Mouse (Mus musculus) kidney, postnatal 0 days (tissue): ENCODE measurements around the gene Slc43a1. TPM values are rescaled to one million over a fixed set of nuclear protein-coding genes. Genes with fewer than 3 reads are reported as not detected.

Experiments used
- ATAC-seq: fragments of 200-750 bp; cut with Nextera tagmentation; replicated peaks from 2 replicates; pipeline ENCODE4 v1.8.0; 2017; ENCODE audit warnings: low read depth, moderate number of reproducible peaks, moderate TSS enrichment, moderate library complexity; ENCODE audit not compliant: low FRiP score
- DNase-seq: peaks from one replicate; pipeline ENCODE4 v3.0.0-alpha.2; 2016; ENCODE audit warnings: low spot score
- H3K27ac ChIP-seq: fragments of 300-500 bp; sonication (generic); 2 replicates; pipeline ENCODE4 v1.5.1; 2014; ENCODE audit warnings: mild to moderate bottlenecking
- H3K27me3 ChIP-seq: fragments of 300-500 bp; sonication (generic); 2 replicates; pipeline ENCODE4 v1.6.1; 2014; ENCODE audit warnings: low read length, mixed read lengths; ENCODE audit not compliant: insufficient read depth
- H3K36me3 ChIP-seq: fragments of 300-500 bp; sonication (generic); 2 replicates; pipeline ENCODE4 v1.6.1; 2014; ENCODE audit warnings: low read length, mixed read lengths; ENCODE audit not compliant: insufficient read depth
- H3K4me1 ChIP-seq: fragments of 300-500 bp; sonication (generic); replicated peaks from 2 replicates; pipeline ENCODE4 v1.6.1; 2014; ENCODE audit warnings: antibody characterized with exemption, low read length, mixed read lengths; ENCODE audit not compliant: insufficient read depth
- H3K4me2 ChIP-seq: fragments of 300-500 bp; sonication (generic); 2 replicates; pipeline ENCODE4 v1.6.1; 2014; ENCODE audit warnings: mild to moderate bottlenecking, low read length, moderate library complexity, mixed read lengths
- H3K4me3 ChIP-seq: fragments of 300-500 bp; sonication (generic); replicated peaks from 2 replicates; pipeline ENCODE4 v1.5.1; 2014; ENCODE audit warnings: low read depth, low read length
- H3K9ac ChIP-seq: fragments of 300-500 bp; sonication (generic); 2 replicates; pipeline ENCODE4 v1.6.1; 2014; ENCODE audit warnings: low read depth, low read length
- H3K9me3 ChIP-seq: fragments of 300-500 bp; sonication (generic); replicated peaks from 2 replicates; pipeline ENCODE4 v1.6.1; 2016; ENCODE audit warnings: low read length, inconsistent platforms, mixed read lengths
- CTCF ChIP-seq: IDR thresholded peaks from 2 replicates; pipeline ENCODE4 v1.5.1; 2016; ENCODE audit warnings: antibody characterized with exemption, low read depth, mild to moderate bottlenecking, moderate library complexity
- WGBS: fragments of 180-500 bp; shearing (Covaris S2); extraction: QIAGEN DNeasy Blood & Tissue Kit; methylation state at CpG from one replicate; pipeline ENCODE4 v1.1.7; 2014; 5-methylcytosine and 5-hydroxymethylcytosine counted together
- polyA plus RNA-seq: library from polyadenylated mRNA; unstranded; fragments of >200 nt; fragmentation: Nextera tagmentation; extraction: Ambion mirVana; gene quantifications from 2 replicates; pipeline ENCODE4 v1.2.1, GENCODE M21; 2015

Gene Slc43a1
- polyA plus RNA-seq, 1 experiment from 2014 or later, result 8.5 TPM

GRCm38 (mm10) chr2:84859991-84860780 lies 21.5 kb downstream of the Slc43a1 start:
- ATAC-seq (no peak), DNase-seq (no peak)
- Histone ChIP-seq H3K36me3 (peaks cover 10% of the 10 kb centered on the region; the same call in 1 of the 2 replicates), H3K4me2 (no peak overlapping the region), H3K27ac (no peak overlapping the region), H3K9ac (no peak overlapping the region), H3K9me3 (no peaks in the 10 kb centered on the region), H3K4me3 (no peak overlapping the region), H3K4me1 (no peaks in the 10 kb centered on the region), H3K27me3 (no peaks in the 10 kb centered on the region)
- TF ChIP-seq CTCF, result no peak
- WGBS, result 84% methylated on average over 7 of the region's 7 CpGs

DNA sequence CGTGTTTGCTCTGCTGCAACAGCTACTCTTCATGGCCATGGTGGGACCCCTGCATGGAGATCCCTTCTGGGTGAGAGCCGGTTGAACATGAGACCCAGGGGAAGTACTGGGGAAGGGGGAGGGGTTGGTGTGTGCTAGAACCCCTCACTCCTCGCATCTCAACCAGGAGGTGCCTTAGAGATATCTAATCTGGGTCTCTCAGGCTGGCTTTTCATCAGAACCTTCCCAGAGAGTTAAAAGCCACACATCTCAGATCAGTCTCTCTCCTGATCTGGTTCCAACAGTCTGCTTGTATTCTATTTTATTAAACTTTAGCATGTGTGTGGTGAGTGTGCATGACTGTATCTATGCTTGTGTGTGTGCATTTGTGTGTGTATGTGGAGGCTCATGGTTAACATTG lies 22.8 kb downstream of the Slc43a1 start:
- Histone ChIP-seq H3K4me2 (no peak overlapping the region), H3K4me3 (no peak overlapping the region), H3K36me3 (peaks cover 10% of the 10 kb centered on the region; the same call in 1 of the 2 replicates), H3K27ac (no peak overlapping the region), H3K9ac (no peak overlapping the region), H3K9me3 (no peaks in the 10 kb centered on the region), H3K27me3 (peaks cover 8% of the 10 kb centered on the region), H3K4me1 (peaks cover 7% of the 10 kb centered on the region; the same call in 1 of the 2 replicates)
- no peak for TF ChIP-seq CTCF
- 90% methylated on average over 3 of the region's 3 CpGs for WGBS
- ATAC-seq (no peak), DNase-seq (no peak)

DNA sequence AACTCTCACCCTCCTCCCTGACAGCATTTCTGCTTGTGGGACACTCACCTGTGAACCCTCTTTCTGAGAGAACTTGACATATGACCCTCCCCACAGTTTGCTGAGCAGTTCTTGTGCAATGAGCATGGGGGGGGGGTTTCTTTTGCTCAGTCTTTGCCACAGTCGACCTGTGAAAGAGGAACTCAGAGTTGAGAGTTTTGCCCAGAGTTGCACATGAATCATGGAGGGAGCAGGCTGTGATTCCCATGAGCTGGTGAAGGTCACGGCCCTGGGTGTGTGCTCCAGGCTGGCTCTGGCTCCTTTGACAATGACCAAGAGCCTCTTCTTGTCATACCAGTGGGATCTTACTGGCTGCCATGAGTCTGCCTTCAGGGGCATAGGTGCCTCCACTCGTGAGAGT lies 23.6 kb downstream of the Slc43a1 start:
- peaks cover 10% of the 10 kb centered on the region; the same call in 1 of the 2 replicates for H3K36me3 ChIP-seq
- ATAC-seq, result no peak
- 82% methylated on average over 3 of the region's 3 CpGs for WGBS
- H3K27ac ChIP-seq, result no peak overlapping the region
- no peak for TF ChIP-seq CTCF
- DNase-seq, result no peak
- H3K9me3 ChIP-seq, result no peaks in the 10 kb centered on the region
- no peak overlapping the region for H3K4me3 ChIP-seq
- H3K4me1 ChIP-seq, result peaks cover 9% of the 10 kb centered on the region; the same call in 1 of the 2 replicates
- peaks cover 15% of the 10 kb centered on the region for H3K27me3 ChIP-seq
- no peak overlapping the region for H3K9ac ChIP-seq
- H3K4me2 ChIP-seq, result no peak overlapping the region

DNA sequence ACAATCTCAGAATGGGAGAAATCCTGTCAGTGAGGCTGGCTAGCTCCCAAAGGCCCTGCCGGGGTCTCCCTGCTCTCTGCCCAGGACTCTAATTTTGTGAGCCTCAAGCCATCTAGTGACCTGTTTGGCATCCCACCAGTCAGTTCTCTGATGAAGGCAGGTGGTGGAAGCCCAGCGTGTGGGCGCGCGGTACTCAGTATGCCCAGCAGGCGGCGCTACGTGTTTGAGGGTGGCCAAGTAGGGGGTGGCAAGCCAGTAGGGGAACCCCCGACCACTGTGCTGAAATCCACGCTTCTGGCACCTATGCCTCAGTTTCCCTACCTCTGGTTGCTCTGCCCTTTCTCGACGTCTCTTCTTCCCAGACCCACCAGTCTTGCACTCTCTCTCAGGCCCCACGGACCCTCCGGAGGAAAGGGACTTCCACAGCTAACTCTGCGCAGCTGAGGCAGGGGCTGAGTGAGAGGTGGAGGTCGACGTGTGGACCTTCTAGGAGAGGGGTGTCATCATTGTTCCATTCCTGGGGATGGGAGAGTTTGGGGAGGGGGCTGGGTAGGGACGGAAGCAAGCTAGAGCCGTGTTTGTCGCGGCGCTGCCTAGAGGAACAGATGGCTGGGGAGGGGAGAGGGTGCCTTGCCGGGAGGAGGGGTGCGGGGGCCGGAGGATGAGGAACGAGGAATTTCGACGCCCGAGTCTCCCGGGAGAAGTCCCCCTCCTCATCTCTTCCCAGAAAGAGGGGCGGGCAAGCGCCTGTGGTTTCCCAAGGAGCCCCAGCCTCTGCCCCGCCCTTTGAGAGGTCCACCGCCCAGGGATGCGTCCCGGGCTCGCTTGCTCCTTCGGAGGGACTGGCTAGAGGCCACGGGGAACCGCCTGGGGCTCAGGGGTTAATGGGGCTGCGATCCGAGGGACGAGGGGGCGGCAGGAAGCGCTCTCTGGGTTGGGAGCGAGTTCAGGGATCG lies 27.2 kb downstream of the Slc43a1 start:
- TF ChIP-seq CTCF, result peak; percentile 79
- peak overlapping the region; percentile 61 for H3K4me2 ChIP-seq
- no peak overlapping the region for H3K27ac ChIP-seq
- peak; percentile 58 for ATAC-seq
- H3K9me3 ChIP-seq, result no peaks in the 10 kb centered on the region
- 0 out of 2 replicates have a peak overlapping the region, but pooled peaks have one; percentile 36 for H3K9ac ChIP-seq
- peaks cover 8% of the 10 kb centered on the region; the same call in 1 of the 2 replicates for H3K36me3 ChIP-seq
- DNase-seq, result peak; percentile 66
- WGBS, result 2% methylated on average over 45 of the region's 47 CpGs
- H3K4me1 ChIP-seq, result peaks cover 9% of the 10 kb centered on the region; the same call in 1 of the 2 replicates
- H3K4me3 ChIP-seq, result peak overlapping the region; percentile 31
- peaks cover 30% of the 10 kb centered on the region for H3K27me3 ChIP-seq

DNA sequence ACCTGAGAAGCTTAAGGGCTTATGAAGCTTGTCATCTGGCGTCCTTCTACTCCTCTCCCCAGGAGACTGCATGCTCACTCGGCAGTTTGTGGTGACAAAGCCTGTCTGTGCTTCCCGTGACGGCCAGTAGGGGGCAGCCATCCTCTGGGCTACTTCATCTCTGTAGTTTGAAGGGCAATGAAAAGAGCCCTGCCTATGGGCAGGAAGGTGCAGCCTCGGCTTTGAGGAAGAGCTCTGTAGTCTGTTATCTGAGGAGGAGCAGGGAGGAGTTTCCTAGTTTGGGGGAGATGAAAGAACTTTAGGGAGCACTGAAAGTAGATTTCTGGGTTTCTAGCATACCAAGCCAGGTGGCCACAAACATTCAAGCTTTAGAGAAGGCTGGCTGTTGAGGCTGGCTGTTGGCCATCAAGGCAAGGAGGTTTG lies 29.9 kb downstream of the Slc43a1 start:
- 9% methylated on average over 5 of the region's 5 CpGs for WGBS

GRCm38 (mm10) chr2:84868977-84869376 lies 30.3 kb downstream of the Slc43a1 start:
- TF ChIP-seq CTCF, result no peak
- no peak for ATAC-seq
- Histone ChIP-seq H3K4me1 (peaks cover 19% of the 10 kb centered on the region; the same call in 1 of the 2 replicates), H3K4me2 (no peak overlapping the region), H3K27me3 (peaks cover 52% of the 10 kb centered on the region), H3K9me3 (no peaks in the 10 kb centered on the region), H3K36me3 (no peaks in the 10 kb centered on the region), H3K27ac (no peak overlapping the region), H3K9ac (no peak overlapping the region), H3K4me3 (no peak overlapping the region)
- DNase-seq, result no peak
- WGBS, result 58% methylated on average over 2 of the region's 2 CpGs

More for the DNA sequence above, 29.9 kb downstream of the Slc43a1 start:
- Histone ChIP-seq H3K9me3 (no peaks in the 10 kb centered on the region), H3K36me3 (no peaks in the 10 kb centered on the region), H3K4me2 (no peak overlapping the region), H3K4me1 (peaks cover 19% of the 10 kb centered on the region; the same call in 1 of the 2 replicates), H3K27me3 (peaks cover 52% of the 10 kb centered on the region), H3K27ac (no peak overlapping the region), H3K9ac (no peak overlapping the region), H3K4me3 (no peak overlapping the region)
- DNase-seq, result peak; percentile 76
- TF ChIP-seq CTCF, result peak; percentile 85
- ATAC-seq, result no peak
